Mouse (Mus musculus) ES-Bruce4 (cell line): ENCODE measurements around the gene Inpp1. TPM values are rescaled to one million over a fixed set of nuclear protein-coding genes. Genes with fewer than 3 reads are reported as not detected.

Experiments
- H3K27ac ChIP-seq: 2 replicates; pipeline ENCODE4 v1.5.1; 2012; ENCODE audit warnings: low read length, inconsistent platforms; ENCODE audit not compliant: insufficient read depth
- H3K27me3 ChIP-seq: 2 replicates; pipeline ENCODE4 v1.6.1; 2012; ENCODE audit warnings: mild to moderate bottlenecking, low read length, inconsistent platforms; ENCODE audit not compliant: control insufficient read depth, poor library complexity, insufficient read depth, severe bottlenecking
- H3K36me3 ChIP-seq: 2 replicates; pipeline ENCODE4 v1.6.1; 2012; ENCODE audit warnings: inconsistent platforms, mild to moderate bottlenecking, low read length, moderate library complexity; ENCODE audit not compliant: control insufficient read depth, poor library complexity, insufficient read depth, severe bottlenecking
- H3K4me1 ChIP-seq: one replicate; pipeline ENCODE4 v1.8.1; 2011; ENCODE audit warnings: low read length; ENCODE audit not compliant: control insufficient read depth, insufficient read depth
- H3K4me3 ChIP-seq: 2 replicates; pipeline ENCODE4 v1.5.1; 2011; ENCODE audit warnings: low read depth, mild to moderate bottlenecking, low read length
- H3K9ac ChIP-seq: 2 replicates; pipeline ENCODE4 v1.6.1; 2012; ENCODE audit warnings: low read depth, mild to moderate bottlenecking, inconsistent platforms; ENCODE audit not compliant: poor library complexity, severe bottlenecking
- H3K9me3 ChIP-seq: replicated peaks from 2 replicates; pipeline ENCODE4 v1.6.1; 2012; ENCODE audit warnings: mild to moderate bottlenecking, low read length, inconsistent platforms; ENCODE audit not compliant: control insufficient read depth, poor library complexity, insufficient read depth, severe bottlenecking
- CTCF ChIP-seq: IDR thresholded peaks from one replicate; pipeline ENCODE4 v1.8.1; 2011; ENCODE audit warnings: low read depth, low read length
- EP300 ChIP-seq: IDR thresholded peaks from 2 replicates; pipeline ENCODE4 v1.6.1; 2011; ENCODE audit warnings: low read depth, low read length; ENCODE audit not compliant: insufficient read depth
- POLR2A ChIP-seq: IDR thresholded peaks from one replicate; pipeline ENCODE4 v1.8.1; 2011; ENCODE audit warnings: low read length; ENCODE audit not compliant: insufficient read depth
- polyA plus RNA-seq: library from polyadenylated mRNA; stranded (reverse); fragments of >200 nt; gene quantifications from 2 replicates; pipeline ENCODE4 v1.2.4, GENCODE M21; 2011; ENCODE audit warnings: low read depth; ENCODE audit not compliant: missing spikeins, insufficient read depth, insufficient read length

The Inpp1 gene
- polyA plus RNA-seq, 1 experiment, result 5.7 TPM

- Histone ChIP-seq H3K27ac (no peak overlapping the region), H3K4me3 (no peak overlapping the region), H3K27me3 (no peaks in the 10 kb centered on the region), H3K9ac (no peak overlapping the region), H3K4me1 (no peaks in the 10 kb centered on the region), H3K36me3 (no peaks in the 10 kb centered on the region), H3K9me3 (no peaks in the 10 kb centered on the region)
- TF ChIP-seq CTCF (no peak), POLR2A (no peak), EP300 (no peak)
Observed at GRCm38 (mm10) chr1:52749978-52750377, 67.5 kb downstream of the Inpp1 start.

GRCm38 (mm10) chr1:52748260-52748659 is 69.2 kb downstream of the Inpp1 start:
- TF ChIP-seq CTCF (no peak), EP300 (no peak), POLR2A (no peak)
- no peaks in the 10 kb centered on the region for H3K27me3 ChIP-seq

DNA sequence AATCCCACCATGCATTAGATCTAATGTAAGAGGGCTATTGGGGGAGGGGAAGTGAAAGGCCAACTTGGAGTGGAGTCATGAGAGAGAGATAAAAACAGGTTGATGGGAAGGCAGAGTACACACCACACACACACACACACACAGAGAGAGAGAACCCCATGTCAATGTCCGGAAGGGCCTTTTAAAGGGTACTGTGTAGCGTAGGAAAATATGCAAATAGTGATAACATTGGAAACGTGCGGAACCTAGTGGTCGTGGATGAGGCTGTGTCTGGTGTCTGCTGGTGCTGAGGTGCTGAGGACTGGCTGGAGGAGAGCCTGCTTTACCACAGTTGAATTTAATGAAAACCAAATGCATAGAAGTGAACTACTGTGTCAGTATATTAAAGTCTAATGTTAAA is 74.9 kb downstream of the Inpp1 start:
- no peak for TF ChIP-seq CTCF
- no peak overlapping the region for H3K9ac ChIP-seq
- H3K27ac ChIP-seq, result no peak overlapping the region
- H3K4me3 ChIP-seq, result no peak overlapping the region
- H3K27me3 ChIP-seq, result no peaks in the 10 kb centered on the region
- H3K36me3 ChIP-seq, result no peaks in the 10 kb centered on the region
- no peaks in the 10 kb centered on the region for H3K9me3 ChIP-seq
- H3K4me1 ChIP-seq, result no peaks in the 10 kb centered on the region

More at GRCm38 (mm10) chr1:52748260-52748659, 69.2 kb downstream of the Inpp1 start:
- no peaks in the 10 kb centered on the region for H3K4me1 ChIP-seq
- H3K36me3 ChIP-seq, result no peaks in the 10 kb centered on the region
- H3K9ac ChIP-seq, result no peak overlapping the region
- no peak overlapping the region for H3K27ac ChIP-seq
- no peak overlapping the region for H3K4me3 ChIP-seq
- H3K9me3 ChIP-seq, result no peaks in the 10 kb centered on the region

Other genes with a start within 250 kb of the Inpp1 start
- gene Nemp2, start 187.0 kb downstream of the Inpp1 start, polyA plus RNA-seq, result 19.2 and 19.7 TPM in 2 replicates
- 3.5 and 4.3 TPM in 2 replicates for gene Mfsd6, start 90.2 kb downstream of the Inpp1 start, polyA plus RNA-seq
- 22.6 and 26.3 TPM in 2 replicates for gene Hibch, start 27.2 kb upstream of the Inpp1 start, polyA plus RNA-seq
- 27.3 and 29.9 TPM in 2 replicates for gene 1700019D03Rik, start 202.5 kb upstream of the Inpp1 start, polyA plus RNA-seq
- gene Mstn, start 244.0 kb upstream of the Inpp1 start, polyA plus RNA-seq, result not detected in 2 replicates